Mouse (Mus musculus) liver, embryonic 15.5 days (tissue): Measurements from ENCODE around the gene Spop. TPM values are rescaled to one million over a fixed set of nuclear protein-coding genes. Genes with fewer than 3 reads are reported as not detected.
A peak's percentile ranks its signal among the peaks of the same experiment; 100 is the strongest.

ENCODE experiments used
- ATAC-seq: fragments of 200-750 bp; cut with Nextera tagmentation; 2 replicates; pipeline ENCODE4 v1.8.0; 2017; ENCODE audit warnings: moderate number of reproducible peaks, mild to moderate bottlenecking, moderate library complexity; ENCODE audit not compliant: insufficient read depth
- H3K27ac ChIP-seq: fragments of 300-500 bp; sonication (generic); replicated peaks from 2 replicates; pipeline ENCODE4 v1.5.1; 2015; ENCODE audit warnings: mild to moderate bottlenecking, inconsistent platforms
- H3K27me3 ChIP-seq: fragments of 300-500 bp; sonication (generic); 2 replicates; pipeline ENCODE4 v1.6.1; 2015; ENCODE audit warnings: mild to moderate bottlenecking, inconsistent platforms
- H3K36me3 ChIP-seq: fragments of 300-500 bp; sonication (generic); replicated peaks from 2 replicates; pipeline ENCODE4 v1.6.1; 2015; ENCODE audit warnings: moderate library complexity, mild to moderate bottlenecking, inconsistent platforms
- H3K4me1 ChIP-seq: fragments of 300-500 bp; sonication (generic); replicated peaks from 2 replicates; pipeline ENCODE4 v1.6.1; 2015; ENCODE audit warnings: inconsistent platforms
- H3K4me2 ChIP-seq: fragments of 300-500 bp; sonication (generic); 2 replicates; pipeline ENCODE4 v1.6.1; 2015; ENCODE audit warnings: moderate library complexity, mild to moderate bottlenecking, inconsistent platforms
- H3K4me3 ChIP-seq: fragments of 300-500 bp; sonication (generic); replicated peaks from 2 replicates; pipeline ENCODE4 v1.5.1; 2015; ENCODE audit warnings: mild to moderate bottlenecking, inconsistent platforms
- H3K9ac ChIP-seq: fragments of 300-500 bp; sonication (generic); 2 replicates; pipeline ENCODE4 v1.6.1; 2015; ENCODE audit warnings: moderate library complexity, mild to moderate bottlenecking, inconsistent platforms
- H3K9me3 ChIP-seq: fragments of 300-500 bp; sonication (generic); replicated peaks from 2 replicates; pipeline ENCODE4 v1.6.1; 2016; ENCODE audit warnings: inconsistent platforms
- WGBS: fragments of 180-500 bp; shearing (Covaris S2); methylation state at CpG from one replicate; pipeline ENCODE4 v1.1.7; 2015; ENCODE audit warnings: mixed read lengths; ENCODE audit not compliant: insufficient replicate concordance; 5-methylcytosine and 5-hydroxymethylcytosine counted together
- polyA plus RNA-seq: library from polyadenylated mRNA; unstranded; fragments of >200 nt; fragmentation: Nextera tagmentation; extraction: Ambion mirVana; gene quantifications from 2 replicates; pipeline ENCODE4 v1.2.1, GENCODE M21; 2015

The Spop gene
- polyA plus RNA-seq, 1 experiment from 2014 or later, result 67.5 TPM

- WGBS, result 46% methylated on average over 1 of the region's 1 CpGs
- ATAC-seq, result no peak
- Histone ChIP-seq H3K9ac (no peak overlapping the region), H3K4me1 (peaks cover 16% of the 10 kb centered on the region), H3K27me3 (peaks cover 81% of the 10 kb centered on the region), H3K4me3 (no peak overlapping the region), H3K4me2 (no peak overlapping the region), H3K36me3 (no peaks in the 10 kb centered on the region), H3K9me3 (no peaks in the 10 kb centered on the region), H3K27ac (no peak overlapping the region)
Observed at GRCm38 (mm10) chr11:95511919-95512318, 98.0 kb downstream of the Spop start.

GRCm38 (mm10) chr11:95512383-95512782 lies 98.5 kb downstream of the Spop start:
- no peak overlapping the region for H3K9ac ChIP-seq
- no peak for ATAC-seq
- no peaks in the 10 kb centered on the region for H3K36me3 ChIP-seq
- H3K4me2 ChIP-seq, result no peak overlapping the region
- H3K4me3 ChIP-seq, result no peak overlapping the region
- no peak overlapping the region for H3K27ac ChIP-seq
- 52% methylated on average over 6 of the region's 6 CpGs for WGBS
- H3K9me3 ChIP-seq, result no peaks in the 10 kb centered on the region
- peaks cover 16% of the 10 kb centered on the region for H3K4me1 ChIP-seq
- peaks cover 82% of the 10 kb centered on the region for H3K27me3 ChIP-seq

GRCm38 (mm10) chr11:95513461-95514297 lies 99.8 kb downstream of the Spop start:
- WGBS, result 2% methylated on average over 64 of the region's 66 CpGs
- Histone ChIP-seq H3K9ac (no peak overlapping the region), H3K27me3 (peaks cover 85% of the 10 kb centered on the region)

GRCm38 (mm10) chr11:95514298-95514861 lies 100.5 kb downstream of the Spop start, which contains the start of gene Nxph3:
TSS of gene Nxph3 (minus strand) at chr11:95514570.
- Histone ChIP-seq H3K4me2 (peak within 1 kb of the TSS; percentile 69), H3K4me1 (peaks cover 16% of the 10 kb centered on the region), H3K27me3 (peaks cover 92% of the 10 kb centered on the region), H3K27ac (no peak within 1 kb of the TSS), H3K9me3 (no peaks in the 10 kb centered on the region), H3K4me3 (peak within 1 kb of the TSS; percentile 45), H3K36me3 (no peaks in the 10 kb centered on the region), H3K9ac (no peak within 1 kb of the TSS)
- peak; percentile 22; the same call in 1 of the 2 replicates for ATAC-seq
- WGBS, result under 1% methylated on average over 66 of the region's 66 CpGs

More at GRCm38 (mm10) chr11:95513461-95514297, 99.8 kb downstream of the Spop start:
- Histone ChIP-seq H3K9me3 (no peaks in the 10 kb centered on the region), H3K27ac (no peak overlapping the region), H3K4me3 (peak overlapping the region; percentile 45), H3K4me1 (peaks cover 16% of the 10 kb centered on the region), H3K4me2 (peak overlapping the region; percentile 69), H3K36me3 (no peaks in the 10 kb centered on the region)
- no peak for ATAC-seq

- WGBS, result 43% methylated on average over 17 of the region's 17 CpGs
- Histone ChIP-seq H3K4me1 (peaks cover 20% of the 10 kb centered on the region), H3K36me3 (no peaks in the 10 kb centered on the region), H3K9me3 (no peaks in the 10 kb centered on the region), H3K27ac (no peak overlapping the region), H3K9ac (no peak overlapping the region), H3K4me2 (no peak overlapping the region), H3K27me3 (peaks cover 99% of the 10 kb centered on the region), H3K4me3 (no peak overlapping the region)
- no peak for ATAC-seq
Observed at GRCm38 (mm10) chr11:95515376-95516323, 101.8 kb downstream of the Spop start.

GRCm38 (mm10) chr11:95516491-95516911 lies 102.6 kb downstream of the Spop start:
- H3K27me3 ChIP-seq, result peaks cover 97% of the 10 kb centered on the region
- no peaks in the 10 kb centered on the region for H3K36me3 ChIP-seq
- no peaks in the 10 kb centered on the region for H3K9me3 ChIP-seq
- H3K27ac ChIP-seq, result no peak overlapping the region
- WGBS, result 12% methylated on average over 5 of the region's 5 CpGs
- peaks cover 27% of the 10 kb centered on the region for H3K4me1 ChIP-seq
- H3K9ac ChIP-seq, result no peak overlapping the region
- H3K4me2 ChIP-seq, result no peak overlapping the region
- no peak overlapping the region for H3K4me3 ChIP-seq
- ATAC-seq, result no peak

GRCm38 (mm10) chr11:95517162-95517561 lies 103.3 kb downstream of the Spop start:
- WGBS, result 42% methylated on average over 6 of the region's 6 CpGs
- peaks cover 28% of the 10 kb centered on the region for H3K4me1 ChIP-seq

GRCm38 (mm10) chr11:95519299-95519698 lies 105.4 kb downstream of the Spop start:
- H3K27ac ChIP-seq, result no peak overlapping the region
- H3K27me3 ChIP-seq, result peaks cover 83% of the 10 kb centered on the region
- H3K36me3 ChIP-seq, result no peaks in the 10 kb centered on the region
- H3K4me3 ChIP-seq, result no peak overlapping the region
- H3K4me1 ChIP-seq, result peaks cover 18% of the 10 kb centered on the region
- no peak overlapping the region for H3K9ac ChIP-seq
- no peak for ATAC-seq
- H3K9me3 ChIP-seq, result no peaks in the 10 kb centered on the region
- no peak overlapping the region for H3K4me2 ChIP-seq
- 64% methylated on average over 10 of the region's 10 CpGs for WGBS

More at GRCm38 (mm10) chr11:95517162-95517561, 103.3 kb downstream of the Spop start:
- Histone ChIP-seq H3K4me3 (no peak overlapping the region), H3K4me2 (no peak overlapping the region), H3K9ac (no peak overlapping the region), H3K27ac (no peak overlapping the region), H3K9me3 (no peaks in the 10 kb centered on the region), H3K27me3 (peaks cover 96% of the 10 kb centered on the region), H3K36me3 (no peaks in the 10 kb centered on the region)
- no peak for ATAC-seq

GRCm38 (mm10) chr11:95519996-95520395 lies 106.1 kb downstream of the Spop start:
- ATAC-seq, result no peak
- H3K27me3 ChIP-seq, result peaks cover 81% of the 10 kb centered on the region
- H3K4me1 ChIP-seq, result peaks cover 12% of the 10 kb centered on the region
- 42% methylated on average over 3 of the region's 3 CpGs for WGBS
- H3K27ac ChIP-seq, result no peak overlapping the region
- no peaks in the 10 kb centered on the region for H3K9me3 ChIP-seq
- H3K4me2 ChIP-seq, result no peak overlapping the region
- no peak overlapping the region for H3K4me3 ChIP-seq
- no peaks in the 10 kb centered on the region for H3K36me3 ChIP-seq
- H3K9ac ChIP-seq, result no peak overlapping the region

GRCm38 (mm10) chr11:95520456-95521072 lies 106.7 kb downstream of the Spop start:
- no peaks in the 10 kb centered on the region for H3K9me3 ChIP-seq
- ATAC-seq, result peak; percentile 47; the same call in 1 of the 2 replicates
- H3K9ac ChIP-seq, result no peak overlapping the region
- no peaks in the 10 kb centered on the region for H3K36me3 ChIP-seq
- H3K4me2 ChIP-seq, result peak overlapping the region; percentile 58
- H3K4me1 ChIP-seq, result peaks cover 12% of the 10 kb centered on the region
- peak overlapping the region; percentile 32 for H3K4me3 ChIP-seq
- 5% methylated on average over 27 of the region's 27 CpGs for WGBS
- peaks cover 78% of the 10 kb centered on the region for H3K27me3 ChIP-seq
- no peak overlapping the region for H3K27ac ChIP-seq
